Mouse (Mus musculus) activated CD4-positive, CD25-positive, alpha-beta regulatory T cell, adult 4 months (primary cell): Measurements from ENCODE around the gene Socs3. TPM values are rescaled to one million over a fixed set of nuclear protein-coding genes. Genes with fewer than 3 reads are reported as not detected.

Experiments used
- ATAC-seq: one replicate; pipeline ENCODE4 v1.8.0; 2017
- polyA plus RNA-seq, 2 experiments: library from polyadenylated mRNA; unstranded; fragments of 100-300 nt; shearing (Covaris generic); gene quantifications; one replicate each; pipeline ENCODE4 v1.2.1; 2017

Socs3 gene
- polyA plus RNA-seq, 2 experiments from 2014 or later = 42.5 to 43.1 TPM

GRCm38 (mm10) chr11:117918541-117918940, 51.3 kb downstream of the Socs3 start:
- no peak for ATAC-seq

Other genes starting within 250 kb of the Socs3 start
- 10 to 100 TPM; 26.8 to 45.3 TPM for gene Tmc8, start 188.0 kb downstream of the Socs3 start, polyA plus RNA-seq
- gene Tmc6, start 187.8 kb downstream of the Socs3 start, polyA plus RNA-seq = 100 to 1,000 TPM in 1 of 2 experiments, 10 to 100 TPM in 1; 88.2 to 107 TPM
- 1 to 10 TPM; 1.3 to 1.9 TPM for gene 6030468B19Rik, start 172.4 kb downstream of the Socs3 start, polyA plus RNA-seq
- 1 to 10 TPM; 3.8 to 5.6 TPM for gene Gm20708, start 160.4 kb downstream of the Socs3 start, polyA plus RNA-seq
- gene Syngr2, start 160.4 kb downstream of the Socs3 start, polyA plus RNA-seq = 100 to 1,000 TPM in 1 of 2 experiments, 10 to 100 TPM in 1; 76.0 to 131 TPM
- 10 to 100 TPM; 23.5 to 24.7 TPM for gene Afmid, start 144.1 kb downstream of the Socs3 start, polyA plus RNA-seq
- gene Tk1, start 144.0 kb downstream of the Socs3 start, polyA plus RNA-seq = 10 to 100 TPM; 52.4 to 88.7 TPM
- 100 to 1,000 TPM in 1 of 2 experiments, 10 to 100 TPM in 1; 88.3 to 110 TPM for gene Birc5, start 120.8 kb downstream of the Socs3 start, polyA plus RNA-seq
- not detected for gene Tmem235, start 109.3 kb downstream of the Socs3 start, polyA plus RNA-seq
- gene Tha1, start 96.6 kb downstream of the Socs3 start, polyA plus RNA-seq = 10 to 100 TPM; 12.8 to 17.7 TPM
- gene Pgs1, start 16.2 kb upstream of the Socs3 start, polyA plus RNA-seq = 10 to 100 TPM; 34.6 to 38.3 TPM
- under 1 TPM; 0.28 to 0.46 TPM for gene Dnah17, start 160.6 kb upstream of the Socs3 start, polyA plus RNA-seq